Comparison of ENCODE assay signal across 20 mouse cellular contexts in the genomic region with DNA sequence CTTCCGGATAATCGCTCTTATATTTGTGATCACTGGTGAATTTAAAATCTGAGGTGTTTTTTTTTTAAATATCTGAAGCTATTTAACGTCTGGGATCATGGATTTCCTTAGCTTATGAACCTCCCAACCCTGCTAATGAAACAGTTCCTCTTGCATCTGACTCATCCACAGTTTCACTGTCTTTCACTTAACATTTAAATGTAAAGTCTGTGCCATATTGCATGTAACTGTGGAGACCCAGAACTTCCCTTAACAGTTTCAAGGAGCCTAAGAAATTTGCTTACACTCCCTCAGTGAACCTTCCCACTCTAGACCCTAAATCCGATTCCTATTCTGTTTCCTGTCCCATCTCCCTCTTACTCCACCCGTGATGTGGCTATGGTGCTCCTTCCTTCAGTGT.
DNase-seq lines count a peak whose midpoint lies in the region; ATAC-seq and TF ChIP-seq lines count a peak whose summit lies in the region.
"Had no signal": no experiment of that assay in that cellular context is flagged by ENCODE, and none has a peak within 500 bp of the region (broad histone marks: within the 10 kb centered on the region; RNA-seq: fewer than 3 reads in every experiment).

No protein-coding gene starts in this region.

- H3K4me1 ChIP-seq in CH12.LX (ENCODE audit: control insufficient read depth in 1 of 2, insufficient read depth in 2 of 2): peaks cover 45 to 83% of the 10 kb centered on the region in 2 experiments
- no peaks in the 10 kb centered on the region for H3K4me1 ChIP-seq in intestine, embryonic 16.5 days (ENCODE audit: control insufficient read depth, insufficient read depth, low read length)
- H3K4me1 ChIP-seq: embryonic facial prominence, embryonic 10.5 days; forebrain, embryonic 15.5 days; heart, embryonic 13.5 days had no signal

- H3K27ac ChIP-seq in CH12.LX (ENCODE audit: insufficient read depth, low read depth): peak overlapping the region; percentile 53; the same call in 1 of the 2 replicates
- H3K27ac ChIP-seq in intestine, embryonic 16.5 days (ENCODE audit: low read length): no peak overlapping the region
- H3K27ac ChIP-seq: embryonic facial prominence, embryonic 10.5 days; forebrain, embryonic 15.5 days; heart, adult 2 months; heart, embryonic 13.5 days had no signal

- H3K27me3 ChIP-seq in CH12.LX (replicated peaks): no peaks in the 10 kb centered on the region
- no peaks in the 10 kb centered on the region for H3K27me3 ChIP-seq in intestine, embryonic 16.5 days (replicated peaks; ENCODE audit: control insufficient read depth, insufficient read depth, low read length)
- H3K27me3 ChIP-seq: forebrain, embryonic 15.5 days; heart, embryonic 13.5 days had no signal

- no peak overlapping the region for H3K4me3 ChIP-seq in CH12.LX (replicated peaks in 1 of 3; ENCODE audit: low read depth in 2 of 3, low read length in 2 of 3, poor library complexity in 1 of 3)
- H3K4me3 ChIP-seq in intestine, embryonic 16.5 days (ENCODE audit: low read length): no peak overlapping the region
- H3K4me3 ChIP-seq: embryonic facial prominence, embryonic 10.5 days; erythroblast, embryonic 14.5 days; forebrain, embryonic 15.5 days; heart, adult 2 months; heart, embryonic 13.5 days had no signal

- no peak for DNase-seq in CH12.LX (ENCODE audit: extremely low read depth)
- no peak for DNase-seq in heart, adult 8-10 months (ENCODE audit: low spot score)
- DNase-seq: adrenal gland, adult 8-10 months; adrenal gland, postnatal 36 days; cerebellum, adult 18-20 months; cerebellum, adult 9-11 months; cerebellum, postnatal 36 days; gastrocnemius, postnatal 36 days; heart, adult 2 months; heart, postnatal 36 days had no signal

- H3K4me2 ChIP-seq in CH12.LX (ENCODE audit: insufficient read depth, low read depth, poor library complexity, severe bottlenecking): no peak overlapping the region
- no peak overlapping the region for H3K4me2 ChIP-seq in intestine, embryonic 16.5 days (ENCODE audit: low read depth, low read length)
- H3K4me2 ChIP-seq: forebrain, embryonic 15.5 days; heart, embryonic 13.5 days had no signal

- peaks cover 5% of the 10 kb centered on the region for H3K9me3 ChIP-seq in CH12.LX (replicated peaks; ENCODE audit: low read length)
- H3K9me3 ChIP-seq in intestine, embryonic 16.5 days (ENCODE audit: control insufficient read depth, low read length): no peaks in the 10 kb centered on the region
- H3K9me3 ChIP-seq: embryonic facial prominence, embryonic 10.5 days; forebrain, embryonic 15.5 days; G1E; heart, embryonic 13.5 days had no signal

- dilution Hi-C loops in CH12.LX (cut with MboI; ENCODE audit: extremely low pct_ligation_motif_present, extremely low pct_unique_long_range_greater_than_20kb, low sequenced_read_pairs): no loop called here

- peaks cover 0 to 22% of the 10 kb centered on the region in 2 experiments for H3K36me3 ChIP-seq in CH12.LX (replicated peaks in 1 of 2; ENCODE audit: control insufficient read depth in 1 of 2, insufficient read depth in 1 of 2, low read length in 1 of 2)
- no peaks in the 10 kb centered on the region for H3K36me3 ChIP-seq in intestine, embryonic 16.5 days (ENCODE audit: control insufficient read depth, insufficient read depth, low read length)
- H3K36me3 ChIP-seq: forebrain, embryonic 15.5 days had no signal

- TF ChIP-seq EP300 in CH12.LX (IDR thresholded peaks at IDR 0.05; ENCODE audit: low read length): peak; percentile 10; the same call in 1 of the 2 replicates

- TF ChIP-seq POLR2A in CH12.LX (IDR thresholded peaks at IDR 0.05; ENCODE audit: low read depth, low read length): no peak

- H3K79me2 ChIP-seq in CH12.LX (replicated peaks; ENCODE audit: control insufficient read depth, extremely low read depth, insufficient read depth, poor library complexity, severe bottlenecking): no peaks in the 10 kb centered on the region

- H3K9ac ChIP-seq in CH12.LX (ENCODE audit: insufficient read depth, low read depth): no peak overlapping the region
- H3K9ac ChIP-seq in intestine, embryonic 16.5 days (ENCODE audit: low read depth, low read length): no peak overlapping the region
- H3K9ac ChIP-seq: forebrain, embryonic 15.5 days; heart, embryonic 13.5 days had no signal

- 81% methylated on average over 5 of the region's 5 CpGs for WGBS in intestine, embryonic 16.5 days

- no peak for TF ChIP-seq CTCF in CH12.LX (conservative IDR thresholded peaks at IDR 0.05 in 1 of 2, IDR thresholded peaks at IDR 0.05 in 1 of 2; ENCODE audit: low read depth in 2 of 2, low read length in 2 of 2)

- ATAC-seq in common myeloid progenitor, adult 5-6 weeks (replicated peaks; ENCODE audit: low read depth, poor library complexity, severe bottlenecking): peak; percentile 34; the same call in 1 of the 2 replicates
- peak; percentile 69 for ATAC-seq in megakaryocyte, adult 5-6 weeks (ENCODE audit: poor library complexity, severe bottlenecking)
- ATAC-seq in intestine, embryonic 16.5 days: no peak
- no peak for ATAC-seq in erythroblast, adult 5-6 weeks (replicated peaks; ENCODE audit: low FRiP score, poor library complexity, severe bottlenecking)
- ATAC-seq: forebrain, embryonic 15.5 days; hindbrain, embryonic 16.5 days had no signal

- TF ChIP-seq RAD21 in CH12.LX (IDR thresholded peaks at IDR 0.05; ENCODE audit: low read depth, low read length): no peak

- in situ Hi-C loops in CH12.LX (cut with MboI; ENCODE audit: low pct_ligation_motif_present, low pct_unique_long_range_greater_than_20kb, low sequenced_read_pairs): loop anchor here (5.0 kb wide), 1 partner anchor 107 kb away; the partner anchor contains the start of gene Bhlhe40

TF ChIP-seq in CH12.LX, 34 proteins besides CTCF, POLR2A, EP300 and RAD21:
- TF ChIP-seq TCF12 (IDR thresholded peaks at IDR 0.05; ENCODE audit: low read depth, low read length): 0 out of 2 replicates have a peak, but pooled peaks have one; percentile 13
- TF ChIP-seq ZMIZ1 (IDR thresholded peaks at IDR 0.05; ENCODE audit: low read depth, low read length): no peak

Comparison
In these comparisons a context has a peak if more than half of its experiments do, and no peak if none do; other contexts are left out.
1. ATAC-seq: peak in common myeloid progenitor, adult 5-6 weeks (single experiment) and megakaryocyte, adult 5-6 weeks (single experiment); none in intestine, embryonic 16.5 days (single experiment) and erythroblast, adult 5-6 weeks (single experiment).